Mouse (Mus musculus): Measurements from ENCODE around the gene Pip5k1b. TPM values are rescaled to one million over a fixed set of nuclear protein-coding genes. Genes with fewer than 3 reads are reported as not detected.

Gene Pip5k1b
- total RNA-seq, 2 experiments from 2014 or later: 18.7 to 20.1 TPM

- DNase-seq: peak in 1 of 2 experiments; percentile 55
Observed at GRCm38 (mm10) chr19:24307271-24308221, 248.1 kb downstream of the Pip5k1b start.

- no peak for DNase-seq
Observed at GRCm38 (mm10) chr19:24306351-24306750, 249.3 kb downstream of the Pip5k1b start.

- DNase-seq: no peak
Observed at GRCm38 (mm10) chr19:24302198-24302597, 253.5 kb downstream of the Pip5k1b start.

GRCm38 (mm10) chr19:24301768-24302148, 253.9 kb downstream of the Pip5k1b start:
- DNase-seq: no peak

- peak; percentile 73 to 80 for DNase-seq
Observed at GRCm38 (mm10) chr19:24300994-24301767, 254.5 kb downstream of the Pip5k1b start.

GRCm38 (mm10) chr19:24293537-24293936, 262.1 kb downstream of the Pip5k1b start:
- DNase-seq: no peak

- DNase-seq: peak; percentile 61 to 67
Observed at GRCm38 (mm10) chr19:24284187-24284586, 271.5 kb downstream of the Pip5k1b start.

GRCm38 (mm10) chr19:24281288-24281980, 274.2 kb downstream of the Pip5k1b start:
- no peak for DNase-seq

GRCm38 (mm10) chr19:24280601-24281228, 275.0 kb downstream of the Pip5k1b start, which contains the start of gene Fxn:
Gene Fxn, minus strand, starts transcription at chr19:24280605.
- DNase-seq: no peak

GRCm38 (mm10) chr19:24279706-24280600, 275.7 kb downstream of the Pip5k1b start:
- peak; percentile 81 to 92 for DNase-seq

- DNase-seq: no peak
Observed at GRCm38 (mm10) chr19:24278859-24279258, 276.8 kb downstream of the Pip5k1b start.

- no peak for DNase-seq
Observed at GRCm38 (mm10) chr19:24274281-24274680, 281.4 kb downstream of the Pip5k1b start.

GRCm38 (mm10) chr19:24271746-24272426, 283.8 kb downstream of the Pip5k1b start:
- DNase-seq: peak; percentile 84 to 90

- DNase-seq: peak; percentile 60 to 66
Observed at GRCm38 (mm10) chr19:24271326-24271725, 284.3 kb downstream of the Pip5k1b start.

- DNase-seq: no peak
Observed at GRCm38 (mm10) chr19:24268531-24268930, 287.1 kb downstream of the Pip5k1b start.

- no peak for DNase-seq
Observed at GRCm38 (mm10) chr19:24266046-24266830, 289.4 kb downstream of the Pip5k1b start.

- DNase-seq: peak; percentile 80 to 88
Observed at GRCm38 (mm10) chr19:24264991-24265390, 290.7 kb downstream of the Pip5k1b start.

- no peak for DNase-seq
Observed at GRCm38 (mm10) chr19:24262736-24263135, 292.9 kb downstream of the Pip5k1b start.
